Mouse (Mus musculus) right cerebral cortex, postnatal 36 days (tissue): Measurements from ENCODE around the gene Tubg1.
"Not testable (repeated sequence)": the region's sequence is repeated elsewhere in the genome, so short reads cannot be mapped to it uniquely, and the experiment has no call there.

Source experiments
- DNase-seq, 2 experiments: peaks; one replicate each; pipeline ENCODE4 v3.0.0; 2022; ENCODE audit warnings: low spot score in 2 of 2, mixed read lengths in 1 of 2

Tubg1 gene

GRCm38 (mm10) chr11:101140164-101140819 is 20.6 kb downstream of the Tubg1 start:
- no peak for DNase-seq

- no peak for DNase-seq
Measured at GRCm38 (mm10) chr11:101141088-101141487, 21.4 kb downstream of the Tubg1 start.

GRCm38 (mm10) chr11:101142215-101142967 is 22.7 kb downstream of the Tubg1 start:
- no peak for DNase-seq

GRCm38 (mm10) chr11:101143338-101144225 is 23.8 kb downstream of the Tubg1 start:
- no peak for DNase-seq

GRCm38 (mm10) chr11:101146377-101146776 is 26.6 kb downstream of the Tubg1 start:
- no peak for DNase-seq

GRCm38 (mm10) chr11:101148751-101149150 is 29.0 kb downstream of the Tubg1 start:
- DNase-seq = no peak

- no peak for DNase-seq
Measured at GRCm38 (mm10) chr11:101149178-101150105, 29.7 kb downstream of the Tubg1 start.

- no peak for DNase-seq
Measured at GRCm38 (mm10) chr11:101151063-101151462, 31.3 kb downstream of the Tubg1 start.

DNA sequence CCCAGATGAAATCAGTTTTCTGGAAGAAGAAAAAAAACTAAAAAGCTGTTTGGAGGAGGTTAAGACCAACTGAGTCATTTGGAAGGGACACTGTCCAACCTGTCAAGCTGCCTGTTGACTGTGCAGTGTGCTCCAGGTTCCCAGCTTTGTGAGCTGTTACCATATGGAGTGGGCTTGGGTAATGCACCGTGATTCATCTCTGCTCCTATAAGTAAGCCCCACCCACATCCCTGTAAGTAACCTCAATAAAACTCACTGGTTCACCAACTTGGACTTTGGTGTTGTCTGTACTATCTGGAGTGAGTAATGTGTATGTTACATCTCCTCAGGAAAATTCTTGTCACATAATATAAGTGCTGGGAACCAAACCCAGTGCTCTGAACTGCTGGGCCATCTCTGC is 33.1 kb downstream of the Tubg1 start:
- DNase-seq = no peak

DNA sequence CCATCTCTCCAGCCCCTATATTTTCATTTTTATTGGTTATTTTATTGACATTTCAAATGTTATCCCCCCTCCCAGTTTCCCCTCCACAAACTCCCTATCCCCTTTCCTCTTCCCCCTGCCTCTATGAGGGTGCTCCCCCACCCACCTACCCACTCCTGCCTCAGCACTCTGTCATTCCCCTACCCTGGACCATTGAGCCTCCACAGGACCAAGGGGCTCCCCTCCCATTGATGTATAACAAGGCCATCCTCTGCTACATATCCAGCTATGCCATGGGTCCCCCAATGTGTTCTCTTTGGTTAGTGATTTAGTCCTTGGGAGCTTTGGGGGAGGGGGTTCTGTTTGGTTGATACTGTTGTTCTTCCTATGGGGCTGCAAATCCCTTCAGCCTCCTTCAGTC is 34.9 kb downstream of the Tubg1 start:
- DNase-seq = no peak

DNA sequence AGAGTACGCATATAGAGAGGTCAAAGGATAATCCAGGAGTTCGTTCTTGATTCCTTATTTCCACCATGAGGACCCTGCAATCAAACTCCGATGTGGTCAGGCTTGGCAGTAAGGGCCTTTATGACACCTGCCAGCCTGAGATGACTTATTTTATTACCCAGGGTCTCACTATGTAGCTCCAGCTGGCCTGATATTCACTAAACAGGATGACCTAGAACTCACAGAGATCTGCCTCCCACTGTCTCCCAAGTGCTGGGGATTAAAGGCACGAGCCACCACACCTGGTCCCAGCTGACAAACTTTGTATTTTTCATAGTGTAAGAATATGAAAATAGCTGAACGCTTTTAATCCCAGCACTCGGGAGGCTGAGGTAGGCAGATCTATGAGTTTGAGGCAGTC is 35.4 kb downstream of the Tubg1 start:
- DNase-seq = no peak

DNA sequence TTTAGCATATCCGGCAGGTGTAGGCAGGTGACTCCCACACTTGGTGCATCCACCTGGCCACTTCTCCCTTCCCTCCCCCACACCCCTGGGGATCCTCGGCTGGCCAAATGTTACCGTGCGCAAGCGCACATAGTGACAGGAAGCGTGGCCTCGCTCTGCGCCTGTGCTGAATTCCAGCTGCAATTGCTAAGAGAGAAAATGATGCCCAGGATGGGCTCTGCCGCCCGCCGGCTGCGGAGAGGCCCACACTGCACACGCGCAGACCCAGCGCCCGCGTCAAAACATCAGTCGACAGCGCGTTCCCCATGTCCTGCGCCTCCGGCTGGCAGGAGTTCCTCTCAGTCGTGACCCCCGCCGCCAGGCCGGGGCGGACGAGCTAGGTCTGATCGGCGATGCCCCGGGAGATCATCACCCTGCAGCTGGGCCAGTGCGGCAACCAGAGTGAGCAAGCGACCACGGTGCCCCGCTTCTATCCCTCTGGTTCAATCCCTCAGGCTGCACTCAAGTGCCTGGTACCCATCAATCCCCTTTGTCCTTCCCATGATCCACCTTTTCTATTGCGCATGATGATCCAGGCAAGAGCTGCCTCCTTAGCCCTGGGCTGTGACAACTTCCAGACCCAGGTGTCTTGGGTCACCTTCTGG is 36.1 kb downstream of the Tubg1 start, which contains the start of gene Tubg2:
TSS of gene Tubg2 (plus strand) at position 180 of the 644 bp plus-strand sequence.
- peak; percentile 82 to 84 for DNase-seq

DNA sequence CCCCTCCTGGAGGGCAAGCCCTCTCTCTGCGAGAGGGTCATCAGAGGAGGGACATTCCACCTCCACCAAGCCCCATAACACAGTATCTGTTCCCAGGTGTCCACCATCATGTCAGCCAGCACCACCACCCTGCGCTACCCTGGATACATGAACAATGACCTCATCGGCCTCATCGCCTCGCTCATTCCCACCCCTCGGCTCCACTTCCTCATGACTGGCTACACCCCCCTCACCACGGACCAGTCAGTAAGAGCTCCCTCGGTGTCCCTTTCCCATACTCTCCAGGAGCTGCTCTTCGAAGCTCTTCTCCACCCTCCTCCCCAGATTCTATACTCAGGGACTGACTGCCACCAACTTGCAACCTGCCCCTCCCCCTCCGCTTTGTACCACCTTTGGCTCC is 40.4 kb downstream of the Tubg1 start:
- DNase-seq = not testable (repeated sequence)

GRCm38 (mm10) chr11:101160981-101161505 is 41.3 kb downstream of the Tubg1 start:
- not testable (repeated sequence) for DNase-seq

DNA sequence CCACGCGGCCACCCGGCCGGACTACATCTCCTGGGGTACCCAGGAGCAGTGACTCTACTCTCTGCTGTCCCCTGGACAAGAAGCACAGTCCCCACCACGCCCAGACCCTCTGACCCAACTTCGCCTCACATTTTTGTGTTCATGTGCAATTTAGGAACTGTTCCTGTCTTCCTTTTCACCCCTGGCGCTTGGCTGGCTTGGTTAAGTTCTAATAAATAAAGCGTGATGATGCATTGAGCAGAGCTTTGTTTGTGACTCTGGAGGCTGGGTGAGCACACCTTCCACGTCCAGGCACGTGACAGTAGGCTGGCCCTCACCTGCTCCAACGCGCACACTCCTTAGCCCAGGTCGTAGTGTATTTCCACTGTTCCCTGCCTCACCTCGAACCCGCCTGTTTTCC is 41.8 kb downstream of the Tubg1 start:
- no peak for DNase-seq

DNA sequence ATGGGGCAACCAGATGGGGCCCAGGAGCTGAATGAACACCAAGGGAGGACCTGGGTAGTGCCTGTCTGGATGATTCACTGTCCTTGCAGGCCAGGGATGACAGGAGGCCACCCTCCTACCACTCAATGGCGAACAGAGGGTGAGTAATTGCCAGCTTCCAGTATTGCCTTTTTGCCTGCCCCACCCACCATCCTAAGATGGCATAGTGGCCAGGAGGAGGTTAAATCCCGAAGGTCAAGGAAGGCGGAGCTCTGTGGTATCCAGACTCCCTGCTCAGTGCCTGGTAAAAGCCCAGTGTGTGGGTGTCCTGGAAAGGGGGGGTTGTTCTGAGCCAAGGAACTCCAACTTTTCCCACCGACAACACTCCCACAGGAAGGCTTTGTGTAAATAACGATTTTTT is 42.6 kb downstream of the Tubg1 start:
- DNase-seq = no peak

- DNase-seq = no peak
Measured at GRCm38 (mm10) chr11:101162772-101163171, 43.0 kb downstream of the Tubg1 start.

DNA sequence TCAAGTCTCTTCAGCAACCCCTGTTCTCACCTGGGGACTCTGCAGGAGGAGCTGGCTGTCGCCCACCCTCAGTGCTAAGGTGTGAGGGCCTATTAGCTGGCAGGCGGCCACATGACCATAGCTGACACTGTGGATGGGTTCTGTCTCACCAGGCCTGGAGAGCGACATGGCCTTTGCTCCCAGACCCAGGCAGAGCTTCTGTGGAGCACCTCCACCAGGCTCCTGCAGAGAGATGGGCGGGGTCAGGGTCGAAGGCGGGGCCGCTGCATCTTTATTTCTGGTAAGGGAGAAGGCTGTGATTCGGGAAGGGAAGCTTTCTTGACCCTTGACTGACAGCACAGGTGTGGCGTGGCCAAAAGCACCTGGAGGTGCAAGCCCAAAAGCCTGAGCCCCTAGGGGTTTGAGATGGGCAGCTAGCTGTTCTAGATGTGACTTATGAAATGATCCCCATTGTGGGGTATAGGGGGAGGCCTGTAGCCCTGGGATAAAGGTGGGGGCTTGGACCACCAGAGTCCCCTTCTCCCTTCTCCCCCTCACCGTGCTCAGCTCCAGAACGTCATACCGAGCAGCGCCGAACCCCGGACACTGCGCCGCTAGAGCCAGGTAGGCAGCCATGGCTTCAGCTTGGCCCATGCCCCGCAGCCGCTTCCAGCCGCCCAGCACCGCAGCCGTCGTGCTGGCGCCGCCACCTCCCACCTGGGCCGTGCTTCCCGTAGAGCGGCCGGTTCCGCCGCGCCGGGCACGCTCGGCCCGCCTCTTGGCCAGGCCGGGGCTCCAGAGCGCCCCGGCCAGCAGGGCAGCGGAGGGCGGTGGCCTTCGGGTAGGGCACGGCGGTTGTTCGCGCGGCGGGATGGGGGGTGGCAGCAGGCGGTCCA is 44.0 kb downstream of the Tubg1 start:
- no peak for DNase-seq

- no peak for DNase-seq
Measured at GRCm38 (mm10) chr11:101164351-101164665, 44.6 kb downstream of the Tubg1 start.
